Mouse (Mus musculus) embryonic facial prominence, embryonic 14.5 days (tissue): ENCODE measurements at regions not wholly inside any gene's neighbourhood (a gene's known extent, or its start where the extent isn't known, plus 50 kb on each side); places are given as distances from the start of the nearest gene placed in this dataset.

ENCODE experiments used
- ATAC-seq: fragments of 200-750 bp; cut with Nextera tagmentation; 2 replicates; pipeline ENCODE4 v1.8.0; 2017; ENCODE audit warnings: low read depth, moderate number of reproducible peaks, moderate TSS enrichment
- DNase-seq: peaks from one replicate; pipeline ENCODE4 v3.0.0-alpha.2; 2015; ENCODE audit warnings: low spot score
- H3K27ac ChIP-seq: fragments of 300-500 bp; sonication (generic); replicated peaks from 2 replicates; pipeline ENCODE4 v1.5.1; 2014; ENCODE audit warnings: low read depth, mild to moderate bottlenecking, low read length, moderate library complexity
- H3K27me3 ChIP-seq: fragments of 300-500 bp; sonication (generic); replicated peaks from 2 replicates; pipeline ENCODE4 v1.6.1; 2014; ENCODE audit warnings: low read length; ENCODE audit not compliant: control insufficient read depth, insufficient read depth
- H3K36me3 ChIP-seq: fragments of 300-500 bp; sonication (generic); 2 replicates; pipeline ENCODE4 v1.6.1; 2014; ENCODE audit warnings: low read length, mixed read lengths; ENCODE audit not compliant: control insufficient read depth, insufficient read depth
- H3K4me1 ChIP-seq: fragments of 300-500 bp; sonication (generic); 2 replicates; pipeline ENCODE4 v1.6.1; 2014; ENCODE audit warnings: antibody characterized with exemption, low read length; ENCODE audit not compliant: control insufficient read depth, insufficient read depth
- H3K4me2 ChIP-seq: fragments of 300-500 bp; sonication (generic); 2 replicates; pipeline ENCODE4 v1.6.1; 2014; ENCODE audit warnings: low read depth, mild to moderate bottlenecking, low read length, moderate library complexity, mixed read lengths
- H3K4me3 ChIP-seq: fragments of 300-500 bp; sonication (generic); 2 replicates; pipeline ENCODE4 v1.5.1; 2014; ENCODE audit warnings: low read depth, mild to moderate bottlenecking, low read length
- H3K9ac ChIP-seq: fragments of 300-500 bp; sonication (generic); 2 replicates; pipeline ENCODE4 v1.6.1; 2014; ENCODE audit warnings: low read depth, mild to moderate bottlenecking, low read length, moderate library complexity, mixed read lengths
- H3K9me3 ChIP-seq: fragments of 300-500 bp; sonication (generic); 2 replicates; pipeline ENCODE4 v1.6.1; 2016; ENCODE audit warnings: low read length; ENCODE audit not compliant: control insufficient read depth
- WGBS: fragments of 180-500 bp; shearing (Covaris S2); extraction: QIAGEN DNeasy Blood & Tissue Kit; methylation state at CpG from one replicate; pipeline ENCODE4 v1.1.7; 2014; 5-methylcytosine and 5-hydroxymethylcytosine counted together

GRCm38 (mm10) chr14:67133221-67133620, 1124.2 kb upstream of the Gulo start:
- Histone ChIP-seq H3K36me3 (no peaks in the 10 kb centered on the region), H3K27me3 (no peaks in the 10 kb centered on the region), H3K27ac (peak overlapping the region; percentile 50; the same call in 1 of the 2 replicates), H3K4me2 (no peak overlapping the region), H3K4me3 (no peak overlapping the region), H3K9me3 (0 out of 2 replicates have a peak, but pooled peaks cover 4% of the 10 kb centered on the region), H3K9ac (no peak overlapping the region), H3K4me1 (peaks cover 26% of the 10 kb centered on the region)
- ATAC-seq (no peak), DNase-seq (no peak)
- WGBS = 67% methylated on average over 6 of the region's 6 CpGs

- no peak overlapping the region for H3K27ac ChIP-seq
- DNase-seq (no peak), ATAC-seq (no peak)
- H3K4me3 ChIP-seq = no peak overlapping the region
- no peaks in the 10 kb centered on the region for H3K27me3 ChIP-seq
- H3K4me1 ChIP-seq = peaks cover 4% of the 10 kb centered on the region; the same call in 1 of the 2 replicates
- no peak overlapping the region for H3K9ac ChIP-seq
- no peak overlapping the region for H3K4me2 ChIP-seq
- H3K36me3 ChIP-seq = no peaks in the 10 kb centered on the region
- WGBS = 84% methylated on average over 7 of the region's 7 CpGs
- H3K9me3 ChIP-seq = 0 out of 2 replicates have a peak, but pooled peaks cover 4% of the 10 kb centered on the region
Measured at GRCm38 (mm10) chr14:67127118-67127517, 1118.1 kb upstream of the Gulo start.

- Histone ChIP-seq H3K9me3 (0 out of 2 replicates have a peak, but pooled peaks cover 4% of the 10 kb centered on the region), H3K27me3 (no peaks in the 10 kb centered on the region), H3K4me3 (no peak overlapping the region), H3K4me2 (no peak overlapping the region), H3K27ac (no peak overlapping the region), H3K36me3 (no peaks in the 10 kb centered on the region), H3K9ac (no peak overlapping the region), H3K4me1 (peaks cover 4% of the 10 kb centered on the region; the same call in 1 of the 2 replicates)
- WGBS = 19% methylated on average over 6 of the region's 6 CpGs
- DNase-seq (peak; percentile 78), ATAC-seq (no peak)
Measured at GRCm38 (mm10) chr14:67126254-67126653, 1117.2 kb upstream of the Gulo start.

GRCm38 (mm10) chr14:67123300-67123699, 1114.3 kb upstream of the Gulo start:
- no peak overlapping the region for H3K4me2 ChIP-seq
- WGBS = 76% methylated on average over 7 of the region's 7 CpGs
- no peak overlapping the region for H3K27ac ChIP-seq

More at GRCm38 (mm10) chr14:67123300-67123699, 1114.3 kb upstream of the Gulo start:
- no peak overlapping the region for H3K9ac ChIP-seq
- H3K9me3 ChIP-seq = no peaks in the 10 kb centered on the region
- ATAC-seq = no peak
- peaks cover 4% of the 10 kb centered on the region; the same call in 1 of the 2 replicates for H3K4me1 ChIP-seq
- H3K36me3 ChIP-seq = no peaks in the 10 kb centered on the region
- no peak for DNase-seq
- H3K4me3 ChIP-seq = no peak overlapping the region
- no peaks in the 10 kb centered on the region for H3K27me3 ChIP-seq
